Comparison of ENCODE assay signal across 8 mouse cellular contexts in genomic region chr5:103424678-103425319, GRCm38 (mm10). TPM values are rescaled to one million over a fixed set of nuclear protein-coding genes. Genes with fewer than 3 reads are reported as not detected.
DNase-seq lines count a peak whose midpoint lies in the region; ATAC-seq lines count a peak whose summit lies in the region.

Ptpn13 (plus strand) TSS chr5:103425192.

- peak within 1 kb of the TSS; percentile 80 for H3K27ac ChIP-seq in lung, embryonic 15.5 days

- no peaks in the 10 kb centered on the region for H3K36me3 ChIP-seq in lung, embryonic 15.5 days

- H3K27me3 ChIP-seq in lung, embryonic 15.5 days, result no peaks in the 10 kb centered on the region

- DNase-seq in Muller cell, postnatal 12 days (ENCODE audit: inconsistent ontology term), result peak; percentile 100
- DNase-seq in cerebellum, adult 8-10 months, result peak; percentile 56
- DNase-seq in layer of hippocampus, adult 9-10 months (ENCODE audit: low spot score), result peak; percentile 63
- peak; percentile 98 for DNase-seq in ovary, postnatal 36 days (ENCODE audit: low spot score)
- DNase-seq in thymus, postnatal 14 days, result peak; percentile 94

- H3K4me3 ChIP-seq in lung, embryonic 15.5 days, result peak within 1 kb of the TSS; percentile 78

- peak within 1 kb of the TSS; percentile 73 for H3K9ac ChIP-seq in lung, embryonic 15.5 days

- H3K4me1 ChIP-seq in lung, embryonic 15.5 days, result peaks cover 25% of the 10 kb centered on the region

- H3K9me3 ChIP-seq in lung, embryonic 15.5 days, result no peaks in the 10 kb centered on the region

- peak; percentile 93 for ATAC-seq in frontal cortex, adult (ENCODE audit: low TSS enrichment)
- ATAC-seq in hematopoietic stem cell, adult 5-6 weeks (replicated peaks in 1 of 2; ENCODE audit: insufficient read depth in 1 of 2, low FRiP score in 2 of 2, low TSS enrichment in 1 of 2, low read depth in 1 of 2, poor library complexity in 2 of 2, severe bottlenecking in 2 of 2), result peak; percentile 77 to 81
- ATAC-seq in lung, embryonic 15.5 days (ENCODE audit: borderline replicate concordance, extremely low read depth, low FRiP score, low TSS enrichment), result peak; percentile 99

- H3K4me2 ChIP-seq in lung, embryonic 15.5 days, result peak within 1 kb of the TSS; percentile 86

- under 1% methylated on average over 55 of the region's 55 CpGs for WGBS in lung, embryonic 15.5 days

RNA-seq across cellular contexts. Expression of gene Ptpn13, which starts in this region (rescaled TPM):
- 1.1 and 1.6 TPM in 2 replicates for total RNA-seq in hematopoietic stem cell, adult 5-6 weeks (2017)
- 12.1 and 14.0 TPM in 2 replicates for polyA plus RNA-seq in lung, embryonic 15.5 days (2015; fragmentation: Nextera tagmentation; extraction: Ambion mirVana)

Comparison
In these comparisons a context has a peak if more than half of its experiments do, and no peak if none do; other contexts are left out.
1. Peak in every context shown above with its lines: DNase-seq, ATAC-seq, H3K4me3 ChIP-seq and H3K27ac ChIP-seq.